In genomic region chr15:101536054-101536850, GRCm38 (mm10) we compare ENCODE assay signal across 24 mouse cellular contexts. TPM values are rescaled to one million over a fixed set of nuclear protein-coding genes. Genes with fewer than 3 reads are reported as not detected.
DNase-seq lines count a peak whose midpoint lies in the region; ATAC-seq and TF ChIP-seq lines count a peak whose summit lies in the region.
"Had no signal": no experiment of that assay in that cellular context is flagged by ENCODE, and none has a peak within 500 bp of the region (broad histone marks: within the 10 kb centered on the region; RNA-seq: fewer than 3 reads in every experiment).

No protein-coding gene starts in this region.

- intact Hi-C loops in heart, adult 2 months (cut with DNase I): no loop called here

- no peak for TF ChIP-seq POLR2A in heart, adult 2 months (IDR thresholded peaks at IDR 0.05; ENCODE audit: insufficient read depth, low read depth, low read length)

- ATAC-seq in lung, embryonic 16.5 days (ENCODE audit: low read depth): peak; percentile 54
- 0 out of 2 replicates have a peak, but pooled peaks have one; percentile 37 for ATAC-seq in embryonic facial prominence, embryonic 14.5 days (ENCODE audit: low read depth)
- ATAC-seq: forebrain, embryonic 16.5 days; hindbrain, embryonic 16.5 days had no signal

- 50% methylated on average over 9 of the region's 9 CpGs for WGBS in lung, embryonic 16.5 days
- 49% methylated on average over 8 of the region's 9 CpGs for whole genome bisulfite sequencing in embryonic facial prominence, embryonic 14.5 days
- WGBS in heart, adult 2 months: 50% methylated on average over 9 of the region's 9 CpGs

- H3K4me2 ChIP-seq in lung, embryonic 16.5 days (ENCODE audit: low read depth, low read length): no peak overlapping the region
- H3K4me2 ChIP-seq in embryonic facial prominence, embryonic 14.5 days (ENCODE audit: low read depth, low read length): no peak overlapping the region
- H3K4me2 ChIP-seq: heart, embryonic 15.5 days; limb, embryonic 12.5 days; stomach, embryonic 15.5 days had no signal

- no peaks in the 10 kb centered on the region for H3K79me2 ChIP-seq in heart, adult 2 months (replicated peaks; ENCODE audit: control insufficient read depth, insufficient read depth, low read length)

- no peaks in the 10 kb centered on the region for H3K9me3 ChIP-seq in lung, embryonic 16.5 days (ENCODE audit: control insufficient read depth, low read length)
- no peaks in the 10 kb centered on the region for H3K9me3 ChIP-seq in embryonic facial prominence, embryonic 14.5 days (ENCODE audit: control insufficient read depth, low read length)
- H3K9me3 ChIP-seq: heart, embryonic 15.5 days; limb, embryonic 12.5 days; stomach, embryonic 15.5 days had no signal

- H3K27me3 ChIP-seq in lung, embryonic 16.5 days (ENCODE audit: control insufficient read depth, insufficient read depth, low read depth, low read length): no peaks in the 10 kb centered on the region
- no peaks in the 10 kb centered on the region for H3K27me3 ChIP-seq in embryonic facial prominence, embryonic 14.5 days (replicated peaks; ENCODE audit: control insufficient read depth, insufficient read depth, low read length)
- H3K27me3 ChIP-seq in heart, adult 2 months (ENCODE audit: control insufficient read depth, insufficient read depth, low read length): no peaks in the 10 kb centered on the region; the same call in 1 of the 2 replicates
- H3K27me3 ChIP-seq: stomach, embryonic 15.5 days had no signal

- H3K27ac ChIP-seq in lung, embryonic 16.5 days (ENCODE audit: low read length): no peak overlapping the region
- no peak overlapping the region for H3K27ac ChIP-seq in embryonic facial prominence, embryonic 14.5 days (replicated peaks; ENCODE audit: low read depth, low read length)
- H3K27ac ChIP-seq in heart, adult 2 months: no peak overlapping the region
- H3K27ac ChIP-seq: heart, embryonic 15.5 days; limb, embryonic 12.5 days; stomach, embryonic 15.5 days had no signal

- DNase-seq in frontal cortex, postnatal 36 days (ENCODE audit: low spot score in 2 of 2): peak; percentile 12 to 26
- no peak for DNase-seq in frontal cortex, postnatal 10 days (ENCODE audit: low spot score in 2 of 2)
- no peak for DNase-seq in lung, postnatal 25 days (ENCODE audit: low spot score)
- DNase-seq in 3T3-L1 (ENCODE audit: low read depth, low spot score): peak; percentile 15
- DNase-seq in embryonic facial prominence, embryonic 14.5 days (ENCODE audit: low spot score): peak; percentile 32
- DNase-seq in gastrocnemius, adult 8-10 months (ENCODE audit: low spot score in 2 of 2): no peak
- no peak for DNase-seq in heart, adult 2 months
- DNase-seq: adrenal gland, postnatal 36 days; gastrocnemius, postnatal 36 days; kidney, adult 18-20 months; thymus, postnatal 36 days had no signal

- no peaks in the 10 kb centered on the region for H3K4me1 ChIP-seq in lung, embryonic 16.5 days (replicated peaks; ENCODE audit: control insufficient read depth, insufficient read depth, low read length)
- H3K4me1 ChIP-seq in embryonic facial prominence, embryonic 14.5 days (ENCODE audit: control insufficient read depth, insufficient read depth, low read length): no peaks in the 10 kb centered on the region
- no peaks in the 10 kb centered on the region for H3K4me1 ChIP-seq in heart, adult 2 months (ENCODE audit: control insufficient read depth, insufficient read depth, low read length)
- H3K4me1 ChIP-seq: heart, embryonic 15.5 days; limb, embryonic 12.5 days had no signal

- H3K36me3 ChIP-seq in lung, embryonic 16.5 days (ENCODE audit: control insufficient read depth, insufficient read depth, low read length): no peaks in the 10 kb centered on the region
- no peaks in the 10 kb centered on the region for H3K36me3 ChIP-seq in embryonic facial prominence, embryonic 14.5 days (ENCODE audit: control insufficient read depth, insufficient read depth, low read length)
- H3K36me3 ChIP-seq in heart, adult 2 months (ENCODE audit: control insufficient read depth, insufficient read depth, low read length): no peaks in the 10 kb centered on the region
- H3K36me3 ChIP-seq: heart, embryonic 15.5 days; limb, embryonic 12.5 days; stomach, embryonic 15.5 days had no signal

- no peak overlapping the region for H3K9ac ChIP-seq in lung, embryonic 16.5 days (ENCODE audit: low read length)
- H3K9ac ChIP-seq in embryonic facial prominence, embryonic 14.5 days (ENCODE audit: low read depth, low read length): no peak overlapping the region
- H3K9ac ChIP-seq in heart, adult 2 months (ENCODE audit: low read depth, low read length): no peak overlapping the region
- H3K9ac ChIP-seq: heart, embryonic 15.5 days; limb, embryonic 12.5 days; stomach, embryonic 15.5 days had no signal

- H3K4me3 ChIP-seq in lung, embryonic 16.5 days (ENCODE audit: low read length): no peak overlapping the region
- no peak overlapping the region for H3K4me3 ChIP-seq in embryonic facial prominence, embryonic 14.5 days (ENCODE audit: low read depth, low read length)
- H3K4me3 ChIP-seq in heart, adult 2 months: no peak overlapping the region
- H3K4me3 ChIP-seq: heart, embryonic 15.5 days; limb, embryonic 12.5 days; stomach, embryonic 15.5 days had no signal

- no peak for TF ChIP-seq EP300 in heart, adult 2 months (IDR thresholded peaks at IDR 0.05; ENCODE audit: insufficient read depth, low read depth, low read length)

- TF ChIP-seq CTCF in heart, adult 2 months (IDR thresholded peaks at IDR 0.05): no peak

RNA-seq across cellular contexts. Expression of gene Krt84, which starts 3.6 kb away (rescaled TPM):
- polyA plus RNA-seq in lung, embryonic 16.5 days (2015; fragmentation: Nextera tagmentation; extraction: Ambion mirVana): not detected in 2 replicates
- polyA plus RNA-seq in embryonic facial prominence, embryonic 14.5 days (2014; fragmentation: Nextera tagmentation; extraction: Ambion mirVana): not detected in 2 replicates
- total RNA-seq in gastrocnemius, adult 8-10 months (2022): not detected
- not detected for total RNA-seq in heart, adult 2 months (2021)
- not detected in 2 replicates for polyA plus RNA-seq in heart, adult 2 months (2012; rRNA removed)
- total RNA-seq: adrenal gland, postnatal 36 days; common myeloid progenitor, adult 5-6 weeks; ES-E14; gastrocnemius, postnatal 36 days; left cerebral cortex, adult 18-20 months; megakaryocyte, adult 5-6 weeks; monocyte, adult 5-6 weeks had no signal
- polyA plus RNA-seq: C2C12; forebrain, embryonic 16.5 days; heart, embryonic 15.5 days; hindbrain, embryonic 16.5 days; limb, embryonic 12.5 days; liver, embryonic 16.5 days; stomach, embryonic 15.5 days had no signal

RNA-seq across cellular contexts. Expression of gene Krt82, which starts 14.2 kb away (rescaled TPM):
- not detected in 2 replicates for polyA plus RNA-seq in lung, embryonic 16.5 days (2015; fragmentation: Nextera tagmentation; extraction: Ambion mirVana)
- 0.09 and 0.10 TPM in 2 replicates for polyA plus RNA-seq in embryonic facial prominence, embryonic 14.5 days (2014; fragmentation: Nextera tagmentation; extraction: Ambion mirVana)
- not detected for total RNA-seq in gastrocnemius, adult 8-10 months (2022)
- not detected for total RNA-seq in heart, adult 2 months (2021)
- polyA plus RNA-seq in heart, adult 2 months (2012; rRNA removed): not detected in 2 replicates
- total RNA-seq: adrenal gland, postnatal 36 days; common myeloid progenitor, adult 5-6 weeks; ES-E14; gastrocnemius, postnatal 36 days; left cerebral cortex, adult 18-20 months; megakaryocyte, adult 5-6 weeks; monocyte, adult 5-6 weeks had no signal
- polyA plus RNA-seq: C2C12; forebrain, embryonic 16.5 days; heart, embryonic 15.5 days; hindbrain, embryonic 16.5 days; limb, embryonic 12.5 days; liver, embryonic 16.5 days; stomach, embryonic 15.5 days had no signal

RNA-seq across cellular contexts. Expression of gene Gm49425, which starts 19.2 kb away (rescaled TPM):
- polyA plus RNA-seq in lung, embryonic 16.5 days (2015; fragmentation: Nextera tagmentation; extraction: Ambion mirVana): not detected in 2 replicates
- polyA plus RNA-seq in embryonic facial prominence, embryonic 14.5 days (2014; fragmentation: Nextera tagmentation; extraction: Ambion mirVana): 1.6 and 1.8 TPM in 2 replicates
- not detected for total RNA-seq in gastrocnemius, adult 8-10 months (2022)
- total RNA-seq in heart, adult 2 months (2021): not detected
- not detected in 2 replicates for polyA plus RNA-seq in heart, adult 2 months (2012; rRNA removed)
- total RNA-seq: adrenal gland, postnatal 36 days; common myeloid progenitor, adult 5-6 weeks; ES-E14; gastrocnemius, postnatal 36 days; left cerebral cortex, adult 18-20 months; megakaryocyte, adult 5-6 weeks; monocyte, adult 5-6 weeks had no signal
- polyA plus RNA-seq: C2C12; forebrain, embryonic 16.5 days; heart, embryonic 15.5 days; hindbrain, embryonic 16.5 days; limb, embryonic 12.5 days; liver, embryonic 16.5 days; stomach, embryonic 15.5 days had no signal

RNA-seq across cellular contexts. Expression of gene Krt90, which starts 26.5 kb away (rescaled TPM):
- not detected in 2 replicates for polyA plus RNA-seq in lung, embryonic 16.5 days (2015; fragmentation: Nextera tagmentation; extraction: Ambion mirVana)
- polyA plus RNA-seq in embryonic facial prominence, embryonic 14.5 days (2014; fragmentation: Nextera tagmentation; extraction: Ambion mirVana): 0.31 and 0.50 TPM in 2 replicates
- not detected for total RNA-seq in gastrocnemius, adult 8-10 months (2022)
- total RNA-seq in heart, adult 2 months (2021): not detected
- polyA plus RNA-seq in heart, adult 2 months (2012; rRNA removed): 0.06 TPM in 1 of 2 replicates, not detected in the other
- total RNA-seq: adrenal gland, postnatal 36 days; common myeloid progenitor, adult 5-6 weeks; gastrocnemius, postnatal 36 days; left cerebral cortex, adult 18-20 months; megakaryocyte, adult 5-6 weeks; monocyte, adult 5-6 weeks had no signal
- polyA plus RNA-seq: C2C12; heart, embryonic 15.5 days; liver, embryonic 16.5 days had no signal

RNA-seq across cellular contexts. Expression of gene Krt75, which starts 37.5 kb away (rescaled TPM):
- polyA plus RNA-seq in lung, embryonic 16.5 days (2015; fragmentation: Nextera tagmentation; extraction: Ambion mirVana): 0.28 and 0.29 TPM in 2 replicates
- 2.2 and 2.3 TPM in 2 replicates for polyA plus RNA-seq in embryonic facial prominence, embryonic 14.5 days (2014; fragmentation: Nextera tagmentation; extraction: Ambion mirVana)
- not detected for total RNA-seq in gastrocnemius, adult 8-10 months (2022)
- total RNA-seq in heart, adult 2 months (2021): not detected
- not detected in 2 replicates for polyA plus RNA-seq in heart, adult 2 months (2012; rRNA removed)
- total RNA-seq: adrenal gland, postnatal 36 days; common myeloid progenitor, adult 5-6 weeks; gastrocnemius, postnatal 36 days; left cerebral cortex, adult 18-20 months; megakaryocyte, adult 5-6 weeks; monocyte, adult 5-6 weeks had no signal
- polyA plus RNA-seq: C2C12; liver, embryonic 16.5 days had no signal

Comparison
In these comparisons a context has a peak if more than half of its experiments do, and no peak if none do; other contexts are left out.
1. DNase-seq: peak in frontal cortex, postnatal 36 days (2 of 2), 3T3-L1 (single experiment) and embryonic facial prominence, embryonic 14.5 days (single experiment); none in frontal cortex, postnatal 10 days (0 of 2), lung, postnatal 25 days (single experiment), gastrocnemius, adult 8-10 months (0 of 2) and heart, adult 2 months (0 of 2).